Mouse (Mus musculus): Measurements from ENCODE around the gene Cbx7. TPM values are rescaled to one million over a fixed set of nuclear protein-coding genes. Genes with fewer than 3 reads are reported as not detected.
A peak's percentile ranks its signal among the peaks of the same experiment; 100 is the strongest.
"Not testable (repeated sequence)": the region's sequence is repeated elsewhere in the genome, so short reads cannot be mapped to it uniquely, and the experiment has no call there.

Gene Cbx7
- total RNA-seq, 1 experiment from 2014 or later: 17.8 TPM

GRCm38 (mm10) chr15:79933052-79933669, 37.8 kb downstream of the Cbx7 start:
- ATAC-seq (replicated peaks; ENCODE audit: insufficient number of reproducible peaks, low FRiP score, low TSS enrichment, poor library complexity, severe bottlenecking): no peak

GRCm38 (mm10) chr15:79932323-79932987, 38.5 kb downstream of the Cbx7 start:
- peak; percentile 83 for ATAC-seq (replicated peaks; ENCODE audit: insufficient number of reproducible peaks, low FRiP score, low TSS enrichment, poor library complexity, severe bottlenecking)

- ATAC-seq (replicated peaks; ENCODE audit: insufficient number of reproducible peaks, low FRiP score, low TSS enrichment, poor library complexity, severe bottlenecking): no peak
These were observed 39.3 kb downstream of the Cbx7 start for GRCm38 (mm10) chr15:79931496-79932141.

- ATAC-seq (replicated peaks; ENCODE audit: insufficient number of reproducible peaks, low FRiP score, low TSS enrichment, poor library complexity, severe bottlenecking): no peak
These were observed 41.2 kb downstream of the Cbx7 start for GRCm38 (mm10) chr15:79929734-79930133.

- ATAC-seq (replicated peaks; ENCODE audit: insufficient number of reproducible peaks, low FRiP score, low TSS enrichment, poor library complexity, severe bottlenecking): no peak
These were observed 42.2 kb downstream of the Cbx7 start for GRCm38 (mm10) chr15:79928736-79929135.

- no peak for ATAC-seq (replicated peaks; ENCODE audit: insufficient number of reproducible peaks, low FRiP score, low TSS enrichment, poor library complexity, severe bottlenecking)
These were observed 42.6 kb downstream of the Cbx7 start for GRCm38 (mm10) chr15:79928316-79928715.

- ATAC-seq (replicated peaks; ENCODE audit: insufficient number of reproducible peaks, low FRiP score, low TSS enrichment, poor library complexity, severe bottlenecking): peak; percentile 82
These were observed 43.2 kb downstream of the Cbx7 start for GRCm38 (mm10) chr15:79927637-79928122.

GRCm38 (mm10) chr15:79926856-79927416, 44.0 kb downstream of the Cbx7 start:
- ATAC-seq (replicated peaks; ENCODE audit: insufficient number of reproducible peaks, low FRiP score, low TSS enrichment, poor library complexity, severe bottlenecking): no peak

GRCm38 (mm10) chr15:79919787-79920186, 51.1 kb downstream of the Cbx7 start:
- ATAC-seq (replicated peaks; ENCODE audit: insufficient number of reproducible peaks, low FRiP score, low TSS enrichment, poor library complexity, severe bottlenecking): no peak

GRCm38 (mm10) chr15:79918485-79918884, 52.4 kb downstream of the Cbx7 start:
- no peak for ATAC-seq (replicated peaks; ENCODE audit: insufficient number of reproducible peaks, low FRiP score, low TSS enrichment, poor library complexity, severe bottlenecking)

GRCm38 (mm10) chr15:79917111-79917720, 53.7 kb downstream of the Cbx7 start:
- ATAC-seq (replicated peaks; ENCODE audit: insufficient number of reproducible peaks, low FRiP score, low TSS enrichment, poor library complexity, severe bottlenecking): no peak

- ATAC-seq (replicated peaks; ENCODE audit: insufficient number of reproducible peaks, low FRiP score, low TSS enrichment, poor library complexity, severe bottlenecking): no peak
These were observed 54.8 kb downstream of the Cbx7 start for GRCm38 (mm10) chr15:79916150-79916549.

- no peak for ATAC-seq (replicated peaks; ENCODE audit: insufficient number of reproducible peaks, low FRiP score, low TSS enrichment, poor library complexity, severe bottlenecking)
These were observed 56.6 kb downstream of the Cbx7 start for GRCm38 (mm10) chr15:79914357-79914756.

- no peak for ATAC-seq (replicated peaks; ENCODE audit: insufficient number of reproducible peaks, low FRiP score, low TSS enrichment, poor library complexity, severe bottlenecking)
These were observed 57.1 kb downstream of the Cbx7 start for GRCm38 (mm10) chr15:79913761-79914346.

- ATAC-seq (replicated peaks; ENCODE audit: insufficient number of reproducible peaks, low FRiP score, low TSS enrichment, poor library complexity, severe bottlenecking): no peak
These were observed 59.6 kb downstream of the Cbx7 start for GRCm38 (mm10) chr15:79911339-79911738.

- ATAC-seq (replicated peaks; ENCODE audit: insufficient number of reproducible peaks, low FRiP score, low TSS enrichment, poor library complexity, severe bottlenecking): not testable (repeated sequence)
These were observed 60.1 kb downstream of the Cbx7 start for GRCm38 (mm10) chr15:79910812-79911211.

- not testable (repeated sequence) for ATAC-seq (replicated peaks; ENCODE audit: insufficient number of reproducible peaks, low FRiP score, low TSS enrichment, poor library complexity, severe bottlenecking)
These were observed 61.9 kb downstream of the Cbx7 start for GRCm38 (mm10) chr15:79909006-79909405.

GRCm38 (mm10) chr15:79906855-79907254, 64.1 kb downstream of the Cbx7 start:
- ATAC-seq (replicated peaks; ENCODE audit: insufficient number of reproducible peaks, low FRiP score, low TSS enrichment, poor library complexity, severe bottlenecking): no peak

GRCm38 (mm10) chr15:79905211-79905610, 65.7 kb downstream of the Cbx7 start:
- ATAC-seq (replicated peaks; ENCODE audit: insufficient number of reproducible peaks, low FRiP score, low TSS enrichment, poor library complexity, severe bottlenecking): no peak

Data from monocyte, adult 5-6 weeks (primary cell).